Mouse (Mus musculus): ENCODE data around the gene Cfap57.

DNA sequence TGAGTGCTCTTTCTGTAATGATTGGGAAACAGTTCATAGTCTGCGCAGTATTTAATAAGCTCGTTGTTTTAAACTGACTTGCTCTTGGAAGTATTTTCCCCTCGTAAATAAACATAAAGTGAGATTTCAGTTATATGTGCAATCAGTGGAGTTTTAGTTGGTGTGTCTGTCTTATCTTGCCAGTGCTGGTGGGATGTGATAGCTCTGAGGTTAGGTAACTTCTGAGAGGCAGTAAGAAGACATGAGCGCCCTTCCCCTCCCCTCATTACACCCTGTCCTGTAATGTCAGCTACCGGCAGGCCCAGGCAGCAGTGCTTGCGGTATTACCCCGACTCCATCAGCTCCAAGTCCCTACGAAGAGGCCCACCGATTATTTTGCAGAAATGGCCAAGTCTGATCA lies 1.2 kb upstream of the Cfap57 start:
- TF ChIP-seq SRF (IDR thresholded peaks at IDR 0.05; ENCODE audit: control insufficient read depth, insufficient read length, low read depth): no peak
- TF ChIP-seq MAX (IDR thresholded peaks at IDR 0.05; ENCODE audit: low read depth): no peak
- no peak for TF ChIP-seq POLR2A (IDR thresholded peaks at IDR 0.05; ENCODE audit: insufficient read length, low read depth)
- no peak for TF ChIP-seq USF1 (IDR thresholded peaks at IDR 0.05; ENCODE audit: low read depth)
- no peak for TF ChIP-seq E2F4 (IDR thresholded peaks at IDR 0.05; ENCODE audit: insufficient read depth)
